Mouse (Mus musculus): ENCODE measurements around the gene Pf4.

DNA sequence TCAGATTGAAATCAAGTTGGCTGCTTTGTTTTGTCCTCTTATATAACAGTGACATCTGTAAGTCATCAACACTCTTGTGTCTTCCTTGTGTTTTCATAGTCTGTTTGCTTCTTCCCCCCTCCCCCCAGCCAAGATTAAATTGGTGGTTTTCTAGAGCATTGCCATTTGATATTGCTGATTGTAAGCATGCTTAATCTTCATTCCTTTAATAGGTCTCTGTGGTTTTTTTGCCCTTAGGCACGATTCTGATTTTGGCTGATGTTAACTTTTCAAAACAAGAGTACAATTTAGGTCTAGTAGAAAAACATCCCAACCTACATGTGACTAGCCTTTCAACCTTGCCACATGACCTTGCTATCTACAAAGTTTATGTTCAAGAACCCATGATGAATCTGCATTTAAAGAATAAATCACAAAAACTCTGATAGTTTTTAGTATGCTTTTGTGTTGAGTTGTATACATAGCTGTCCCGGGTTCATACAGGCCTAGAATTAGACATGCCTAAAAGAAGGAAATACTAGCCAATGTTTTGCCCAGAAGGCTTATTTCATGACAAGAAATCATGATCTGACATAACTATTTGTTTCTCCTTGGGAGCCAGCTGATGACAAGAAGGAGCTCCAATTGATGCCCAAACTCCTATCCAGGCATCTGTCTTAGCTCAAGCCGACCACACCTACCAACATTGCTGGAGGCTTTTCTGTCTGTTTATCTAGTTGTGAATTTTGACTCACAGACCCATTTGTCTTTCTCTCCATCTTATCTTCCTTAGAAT, 35.1 kb downstream of the Pf4 start:
- no peak for TF ChIP-seq CTCF (conservative IDR thresholded peaks at IDR 0.05; ENCODE audit: insufficient read depth, insufficient read length, low read depth, low read length)
- TF ChIP-seq POLR2A (IDR thresholded peaks at IDR 0.05; ENCODE audit: low read depth, low read length) = no peak

Data from kidney, adult 2 months (tissue).